Mouse (Mus musculus) MEL (cell line): Measurements from ENCODE around the gene Ggnbp2. TPM values are rescaled to one million over a fixed set of nuclear protein-coding genes. Genes with fewer than 3 reads are reported as not detected.

Experiments used
- DNase-seq: peaks from one replicate; pipeline ENCODE4 v3.0.0; 2011; ENCODE audit warnings: low read depth, low spot score
- H3K27ac ChIP-seq: 2 replicates; pipeline ENCODE4 v1.5.1; 2012; ENCODE audit warnings: low read depth, mild to moderate bottlenecking, control low read depth, low read length, moderate library complexity; ENCODE audit not compliant: control insufficient read depth
- H3K27me3 ChIP-seq, 2 experiments: fragments of 150-350 bp in 1 of 2; sonication (generic) in 1 of 2; 2 replicates each; pipeline ENCODE4 v1.6.1; 2012; ENCODE audit warnings: low read length in 2 of 2, mild to moderate bottlenecking in 2 of 2, improper control_type of control experiment in 1 of 2, moderate library complexity in 1 of 2; ENCODE audit not compliant: insufficient read depth in 2 of 2, control insufficient read depth in 1 of 2
- H3K36me3 ChIP-seq, 2 experiments: 2 replicates each; pipeline ENCODE4 v1.6.1; 2012 to 2014; ENCODE audit warnings: low read length in 2 of 2, improper control_type of control experiment in 1 of 2, inconsistent platforms in 1 of 2, mild to moderate bottlenecking in 1 of 2; ENCODE audit not compliant: insufficient read depth in 2 of 2, control insufficient read depth in 1 of 2
- H3K4me1 ChIP-seq, 2 experiments: fragments of 150-350 bp in 1 of 2; sonication (generic) in 1 of 2; 2 replicates each; pipeline ENCODE4 v1.6.1; 2012; ENCODE audit warnings: low read length in 2 of 2, improper control_type of control experiment in 1 of 2, mild to moderate bottlenecking in 1 of 2; ENCODE audit not compliant: insufficient read depth in 2 of 2, control insufficient read depth in 1 of 2
- H3K4me3 ChIP-seq, 2 experiments: fragments of 150-350 bp in 1 of 2; sonication (generic) in 1 of 2; 2 replicates each; pipeline ENCODE4 v1.5.1; 2012; ENCODE audit warnings: low read depth in 2 of 2, low read length in 2 of 2, mild to moderate bottlenecking in 2 of 2, moderate library complexity in 2 of 2, control low read depth in 1 of 2, improper control_type of control experiment in 1 of 2; ENCODE audit not compliant: control insufficient read depth in 1 of 2, insufficient read depth in 1 of 2
- H3K79me2 ChIP-seq: 2 replicates; pipeline ENCODE4 v1.6.1; 2012; ENCODE audit warnings: mild to moderate bottlenecking, low read length, moderate library complexity; ENCODE audit not compliant: control insufficient read depth, poor library complexity, insufficient read depth
- H3K9ac ChIP-seq: 2 replicates; pipeline ENCODE4 v1.6.1; 2012; ENCODE audit warnings: low read depth, mild to moderate bottlenecking, control low read depth, low read length, moderate library complexity; ENCODE audit not compliant: control insufficient read depth, poor library complexity, severe bottlenecking
- H3K9me3 ChIP-seq: fragments of 150-350 bp; sonication (generic); replicated peaks from 2 replicates; pipeline ENCODE4 v1.6.1; 2012; ENCODE audit warnings: mild to moderate bottlenecking, low read length, improper control_type of control experiment, moderate library complexity; ENCODE audit not compliant: insufficient read depth
- BHLHE40 ChIP-seq: IDR thresholded peaks from 2 replicates; pipeline ENCODE4 v1.6.1; 2012; ENCODE audit warnings: low read depth, mild to moderate bottlenecking, inconsistent platforms, low read length, improper control_type of control experiment, borderline replicate concordance
- E2F4 ChIP-seq: IDR thresholded peaks from 2 replicates; pipeline ENCODE4 v1.6.1; 2011; ENCODE audit warnings: low read depth, low read length, improper control_type of control experiment, borderline replicate concordance
- EP300 ChIP-seq, 2 experiments: IDR thresholded peaks; 2 replicates each; pipeline ENCODE4 v1.6.1; 2011; ENCODE audit warnings: improper control_type of control experiment in 2 of 2, low read length in 2 of 2, low read depth in 1 of 2, mild to moderate bottlenecking in 1 of 2
- GATA1 ChIP-seq: IDR thresholded peaks from 2 replicates; pipeline ENCODE4 v1.6.1; 2011; ENCODE audit warnings: low read depth, low read length, improper control_type of control experiment
- HCFC1 ChIP-seq: IDR thresholded peaks from 2 replicates; pipeline ENCODE4 v1.6.1; 2012; ENCODE audit warnings: low read depth, mild to moderate bottlenecking, inconsistent platforms, low read length, improper control_type of control experiment, moderate library complexity
- MAFK ChIP-seq: IDR thresholded peaks from 2 replicates; pipeline ENCODE4 v1.6.1; 2011; ENCODE audit warnings: low read depth, mild to moderate bottlenecking, low read length, improper control_type of control experiment, borderline replicate concordance
- MAZ ChIP-seq: IDR thresholded peaks from 2 replicates; pipeline ENCODE4 v1.6.1; 2012; ENCODE audit warnings: low read depth, mild to moderate bottlenecking, inconsistent platforms, low read length, improper control_type of control experiment
- MEF2A ChIP-seq: IDR thresholded peaks from 2 replicates; pipeline ENCODE4 v1.6.1; 2014; ENCODE audit warnings: low read depth, mild to moderate bottlenecking, inconsistent platforms, low read length, improper control_type of control experiment; ENCODE audit not compliant: poor library complexity, insufficient replicate concordance, severe bottlenecking; ENCODE audit errors: extremely low read depth
- MXI1 ChIP-seq: IDR thresholded peaks from 2 replicates; pipeline ENCODE4 v1.6.1; 2011; ENCODE audit warnings: mild to moderate bottlenecking, low read depth, low read length, improper control_type of control experiment
- MYB ChIP-seq: IDR thresholded peaks from 2 replicates; pipeline ENCODE4 v1.6.1; 2011; ENCODE audit warnings: mild to moderate bottlenecking, low read depth, low read length, improper control_type of control experiment
- MYC ChIP-seq: IDR thresholded peaks from 2 replicates; pipeline ENCODE4 v1.6.1; 2011; ENCODE audit warnings: low read depth, mild to moderate bottlenecking, low read length, improper control_type of control experiment, moderate library complexity
- NELFE ChIP-seq: IDR thresholded peaks from 2 replicates; pipeline ENCODE4 v1.6.1; 2011; ENCODE audit warnings: low read depth, low read length, improper control_type of control experiment
- NRF1 ChIP-seq: IDR thresholded peaks from 2 replicates; pipeline ENCODE4 v1.6.1; 2014; ENCODE audit warnings: low read depth, mild to moderate bottlenecking, inconsistent platforms, low read length, improper control_type of control experiment, moderate library complexity; ENCODE audit not compliant: poor library complexity, insufficient read depth, severe bottlenecking
- POLR2AphosphoS2 ChIP-seq: IDR thresholded peaks from 2 replicates; pipeline ENCODE4 v1.6.1; 2011; ENCODE audit warnings: low read length, improper control_type of control experiment
- POLR2AphosphoS5 ChIP-seq: IDR thresholded peaks from 2 replicates; pipeline ENCODE4 v1.6.1; 2012; ENCODE audit warnings: low read depth, borderline replicate concordance, mild to moderate bottlenecking, inconsistent platforms, low read length, moderate library complexity, mixed read lengths
- SMC3 ChIP-seq: IDR thresholded peaks from 2 replicates; pipeline ENCODE4 v1.6.1; 2011; ENCODE audit warnings: low read depth, low read length, improper control_type of control experiment
- TCF12 ChIP-seq: IDR thresholded peaks from 2 replicates; pipeline ENCODE4 v1.6.1; 2014; ENCODE audit warnings: low read depth, mild to moderate bottlenecking, inconsistent platforms, low read length, improper control_type of control experiment, moderate library complexity
- UBTF ChIP-seq: IDR thresholded peaks from 2 replicates; pipeline ENCODE4 v1.6.1; 2012; ENCODE audit warnings: low read depth, mild to moderate bottlenecking, inconsistent platforms, low read length, improper control_type of control experiment, moderate library complexity, borderline replicate concordance; ENCODE audit not compliant: insufficient read depth
- USF2 ChIP-seq, 2 experiments: IDR thresholded peaks; 2 replicates each; pipeline ENCODE4 v1.6.1; 2011 to 2012; ENCODE audit warnings: improper control_type of control experiment in 2 of 2, low read length in 2 of 2, borderline replicate concordance in 1 of 2, inconsistent platforms in 1 of 2, low read depth in 1 of 2, mild to moderate bottlenecking in 1 of 2; ENCODE audit not compliant: insufficient read depth in 1 of 2
- ZC3H11A ChIP-seq: IDR thresholded peaks from 2 replicates; pipeline ENCODE4 v1.6.1; 2012; ENCODE audit warnings: low read depth, mild to moderate bottlenecking, inconsistent platforms, low read length, improper control_type of control experiment
- ZKSCAN1 ChIP-seq: IDR thresholded peaks from 2 replicates; pipeline ENCODE4 v1.6.1; 2012; ENCODE audit warnings: low read depth, mild to moderate bottlenecking, inconsistent platforms, low read length, improper control_type of control experiment, moderate library complexity
- ZMIZ1 ChIP-seq: IDR thresholded peaks from 2 replicates; pipeline ENCODE4 v1.6.1; 2012; ENCODE audit warnings: low read depth, mild to moderate bottlenecking, inconsistent platforms, low read length, improper control_type of control experiment, moderate library complexity
- polyA plus RNA-seq, 2 experiments: library from polyadenylated mRNA; stranded (reverse) in 1 of 2; unstranded in 1 of 2; fragments of >175 nt in 1 of 2; fragments of >200 nt in 1 of 2; gene quantifications; 2 replicates each; pipeline versions ENCODE4 v1.2.1 to v1.2.4; 2012; ENCODE audit warnings: low replicate concordance in 2 of 2, low read depth in 1 of 2; ENCODE audit not compliant: insufficient read length in 2 of 2, insufficient read depth in 1 of 2, missing spikeins in 1 of 2
- total RNA-seq: library from RNA; depleted of rRNA; stranded (reverse); fragments of 300-350 nt; gene quantifications from 2 replicates; pipeline ENCODE4 v1.2.3, GENCODE M21; 2012

Ggnbp2 gene
- total and polyA plus RNA-seq, 3 experiments = 55.4 to 89.6 (median 83.0) TPM

GRCm38 (mm10) chr11:84918425-84918824 is 47.8 kb upstream of the Ggnbp2 start (continued):
- peak; percentile 66 for TF ChIP-seq MXI1
- peak; percentile 92 for TF ChIP-seq SMC3
- no peak for TF ChIP-seq USF2 (IDR thresholded peaks at IDR 0.05; ENCODE audit: borderline replicate concordance in 1 of 2, insufficient read depth in 1 of 2, low read depth in 1 of 2, low read length in 2 of 2)
- no peak for TF ChIP-seq UBTF
- no peak for TF ChIP-seq MEF2A
- TF ChIP-seq NRF1 = no peak
- TF ChIP-seq HCFC1 = peak; percentile 64; the same call in 1 of the 2 replicates
- no peak for TF ChIP-seq BHLHE40
- no peak for TF ChIP-seq ZKSCAN1
- TF ChIP-seq MYB = no peak
- TF ChIP-seq TCF12 = peak; percentile 44; the same call in 1 of the 2 replicates
- no peak for TF ChIP-seq MAFK
- TF ChIP-seq GATA1 = no peak
- TF ChIP-seq ZC3H11A = peak; percentile 79
- TF ChIP-seq POLR2AphosphoS2 = no peak
- TF ChIP-seq MAZ = peak; percentile 39; the same call in 1 of the 2 replicates
- TF ChIP-seq NELFE = peak; percentile 52
- no peak for TF ChIP-seq E2F4

DNA sequence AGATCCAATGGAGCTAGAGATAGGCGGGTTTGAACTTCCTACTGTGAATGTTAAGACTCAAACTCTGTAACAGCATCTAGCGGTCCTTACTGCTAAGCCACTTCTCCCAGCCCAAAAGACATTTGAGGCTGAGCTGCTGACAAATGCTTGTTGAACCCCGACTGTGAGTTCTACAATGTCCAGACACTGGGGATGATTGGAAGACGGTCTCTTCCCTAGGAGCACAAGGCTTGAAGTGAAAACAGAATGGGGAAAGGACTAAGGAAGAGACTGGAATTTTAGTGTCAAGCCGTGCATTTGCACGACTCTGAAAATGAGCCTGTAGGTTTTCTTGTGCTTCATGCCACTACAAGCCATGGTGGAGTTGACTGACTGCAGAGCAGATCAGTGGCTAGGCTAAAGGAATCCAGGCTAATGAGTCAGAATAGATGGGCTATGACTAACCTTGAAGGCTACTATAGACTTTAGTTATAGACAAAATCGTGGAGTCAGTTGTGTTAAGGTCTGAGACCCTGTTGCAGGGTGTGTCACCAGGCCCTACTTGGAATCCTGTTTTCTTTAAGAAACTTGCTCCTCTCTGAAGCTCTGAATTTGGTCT is 46.2 kb upstream of the Ggnbp2 start:
- H3K4me1 ChIP-seq = peaks cover 0 to 17% of the 10 kb centered on the region in 2 experiments; a peak in 3 of 4 replicates
- H3K36me3 ChIP-seq = peaks cover 0 to 19% of the 10 kb centered on the region in 2 experiments; a peak in 2 of 4 replicates
- H3K9me3 ChIP-seq = no peaks in the 10 kb centered on the region
- H3K27ac ChIP-seq = peak overlapping the region; percentile 23
- TF ChIP-seq MXI1 (no peak), ZMIZ1 (no peak), TCF12 (no peak), POLR2AphosphoS5 (no peak), NRF1 (no peak), EP300 (IDR thresholded peaks at IDR 0.05; ENCODE audit: low read depth in 1 of 2, low read length in 2 of 2) (0 out of 4 replicates have a peak, but pooled peaks of 1 of the 2 experiments have one; percentile 12), MYC (no peak)
- TF ChIP-seq, all 39 proteins: peak for 1
- Histone ChIP-seq H3K9ac (peak overlapping the region; percentile 56), H3K79me2 (peaks cover 12% of the 10 kb centered on the region), H3K4me3 (peak overlapping the region; percentile 60 to 97), H3K27me3 (peaks cover 0 to 1% of the 10 kb centered on the region in 2 experiments; a peak in 2 of 4 replicates)
- DNase-seq = no peak
